In the genomic region with DNA sequence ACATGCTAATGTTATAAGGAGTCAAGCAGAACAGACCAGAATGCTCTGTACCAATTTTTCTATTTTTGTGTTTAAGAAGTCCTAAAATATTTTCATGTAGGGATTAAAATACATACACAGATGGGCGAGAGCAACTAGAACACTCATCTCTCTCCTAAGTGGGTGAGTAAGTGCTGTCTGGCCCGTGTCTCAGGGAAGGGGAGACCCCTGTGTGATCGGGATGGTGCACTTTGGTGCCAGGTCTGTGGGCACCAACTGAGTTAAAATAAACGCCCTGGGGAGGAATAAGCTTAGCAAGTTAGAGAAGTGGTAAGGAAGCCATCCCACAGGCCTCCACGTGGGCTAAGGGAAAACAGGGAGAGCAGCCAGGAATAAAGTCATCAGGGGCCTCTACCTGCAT, we compare ENCODE assay signal across 13 mouse cellular contexts. TPM values are rescaled to one million over a fixed set of nuclear protein-coding genes. Genes with fewer than 3 reads are reported as not detected.
DNase-seq lines count a peak whose midpoint lies in the region.
"Had no signal": no experiment of that assay in that cellular context is flagged by ENCODE, and none has a peak within 500 bp of the region (broad histone marks: within the 10 kb centered on the region; RNA-seq: fewer than 3 reads in every experiment).

No protein-coding gene starts in this region.

- DNase-seq in frontal cortex, postnatal 36 days (ENCODE audit: low spot score in 2 of 2), result peak; percentile 42 to 64
- no peak for DNase-seq in frontal cortex, postnatal 14 days (ENCODE audit: low spot score in 2 of 2)
- peak; percentile 34 to 63 for DNase-seq in left cerebral cortex, adult 18-20 months (ENCODE audit: low spot score in 2 of 2)
- no peak for DNase-seq in left cerebral cortex, adult 11 months (ENCODE audit: low spot score)
- peak; percentile 52 for DNase-seq in right cerebral cortex, postnatal 25 days
- no peak for DNase-seq in right cerebral cortex, postnatal 14 days
- DNase-seq: adrenal gland, postnatal 14 days; cerebellum, adult 18-20 months; cerebellum, adult 9-11 months; cerebellum, postnatal 36 days; gastrocnemius, adult 2 months; gastrocnemius, postnatal 25 days had no signal

RNA-seq across cellular contexts. Expression of gene Sun1, which starts 9.5 kb away (rescaled TPM):
- total RNA-seq in left cerebral cortex, adult 18-20 months (2021), result 100 to 1,000 TPM; 109 to 132 TPM

RNA-seq across cellular contexts. Expression of gene Dnaaf5, which starts 40.9 kb away (rescaled TPM):
- 1 to 10 TPM; 7.1 to 9.0 TPM for total RNA-seq in left cerebral cortex, adult 18-20 months (2021)

RNA-seq across cellular contexts. Expression of gene Prkar1b, which starts 41.2 kb away (rescaled TPM):
- 100 to 1,000 TPM; 762 to 804 TPM for total RNA-seq in left cerebral cortex, adult 18-20 months (2021)
- total RNA-seq: CH12.LX had no signal

Comparison
In these comparisons a context has a peak if more than half of its experiments do, and no peak if none do; other contexts are left out.
1. DNase-seq: peak in frontal cortex, postnatal 36 days (2 of 2), left cerebral cortex, adult 18-20 months (2 of 2) and right cerebral cortex, postnatal 25 days (single experiment); none in frontal cortex, postnatal 14 days (0 of 2), left cerebral cortex, adult 11 months (single experiment) and right cerebral cortex, postnatal 14 days (single experiment).